Mouse (Mus musculus) spleen, adult 10 weeks (tissue): ENCODE results near the gene Gm9903. TPM values are rescaled to one million over a fixed set of nuclear protein-coding genes. Genes with fewer than 3 reads are reported as not detected.

Experiments used
- polyA plus RNA-seq: library from polyadenylated mRNA; stranded (reverse); fragments of 350-450 nt; fragmentation: Illumina TruSeq; extraction: RNeasy Lipid Tissue Mini Kit (QIAGEN cat#74804); gene quantifications from one replicate; pipeline ENCODE4 v1.2.3, GENCODE M21; 2015; ENCODE audit warnings: low replicate concordance; ENCODE audit not compliant: insufficient read depth

Gene Gm9903
- 0.70 TPM for polyA plus RNA-seq

DNA sequence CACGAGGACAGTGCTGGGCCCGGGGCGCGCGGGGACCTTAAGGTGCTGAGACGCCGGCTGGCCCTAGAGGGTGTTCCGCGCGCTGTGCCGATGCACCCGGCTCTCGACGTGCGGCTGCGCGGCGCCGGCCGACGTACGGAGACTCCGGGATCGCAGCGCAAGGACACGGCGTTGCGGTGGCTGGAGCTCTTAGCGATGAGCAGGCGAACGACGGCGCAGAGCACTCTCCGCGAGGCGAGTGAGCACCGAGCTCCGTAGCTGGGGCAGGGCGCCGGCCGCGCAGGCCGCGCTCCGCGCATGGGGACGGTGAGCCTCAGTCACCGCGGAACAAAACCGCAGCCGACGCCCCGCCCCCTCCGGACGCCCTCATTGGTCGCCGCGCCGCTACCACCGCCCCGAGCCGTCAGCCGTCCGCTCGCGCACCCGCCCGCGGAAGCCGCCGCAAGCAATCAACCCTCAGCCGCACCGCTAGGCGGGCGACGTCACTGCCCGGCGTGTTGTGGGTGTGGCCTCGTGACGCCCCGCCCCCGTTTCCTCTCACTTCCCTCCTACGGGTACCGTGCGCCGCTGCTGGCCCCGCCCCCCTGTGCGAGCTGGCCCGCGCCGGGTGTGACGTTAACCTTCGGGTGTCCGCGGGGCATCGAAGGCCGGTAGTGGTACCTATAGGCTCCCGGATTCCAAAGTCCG lies at the start of gene Gm9903, which contains the start of gene Fam53a:
Gene Gm9903 (plus strand): TSS at position 625 of the 687 bp plus-strand sequence.
Gene Fam53a (minus strand): TSS at position 335 of the 687 bp plus-strand sequence.

DNA sequence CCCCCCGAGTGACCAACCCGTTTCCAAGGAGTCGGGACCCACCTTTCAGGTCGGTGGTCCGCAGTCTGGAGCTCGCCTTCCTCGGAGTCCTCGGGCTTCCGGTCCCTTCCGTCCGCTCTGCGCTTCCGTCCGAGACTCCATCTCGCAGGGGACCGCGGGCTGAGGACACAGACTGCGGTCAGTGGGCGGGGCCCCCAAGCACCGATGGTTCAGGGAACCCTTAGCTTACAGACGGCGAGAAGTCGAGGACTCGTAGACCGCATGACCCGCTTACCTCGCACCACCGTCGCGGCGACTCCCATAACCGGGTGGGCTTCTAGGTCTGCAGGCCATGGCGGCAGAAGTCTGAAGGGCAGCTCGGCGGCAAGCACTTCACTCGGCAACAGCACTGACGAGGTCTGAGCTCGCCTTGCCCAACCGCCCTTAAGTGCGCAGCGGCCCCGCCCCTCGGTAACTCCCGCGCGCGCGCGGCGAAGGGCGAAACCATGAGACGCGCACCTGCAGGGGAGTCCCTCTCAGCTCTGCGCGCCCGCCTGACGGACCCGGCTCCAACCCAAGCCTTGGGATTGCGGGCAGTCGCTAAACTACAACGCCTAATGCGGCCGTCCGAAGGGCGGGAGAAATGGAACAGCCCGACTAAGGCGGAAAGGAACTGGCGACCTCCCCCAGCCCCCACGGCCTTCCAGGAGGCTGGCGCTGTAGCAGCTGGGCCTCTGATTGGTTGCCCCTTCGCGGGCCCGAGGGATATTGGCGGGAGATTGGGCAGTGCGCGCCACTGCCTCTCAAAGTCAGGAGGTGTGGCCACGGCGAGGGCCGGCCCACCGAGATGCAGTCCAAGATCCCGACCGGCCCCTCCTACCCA lies 22.4 kb downstream of the Gm9903 start, which contains the start of gene Slbp:
Gene Slbp (minus strand): TSS at position 654 of the 862 bp plus-strand sequence.

DNA sequence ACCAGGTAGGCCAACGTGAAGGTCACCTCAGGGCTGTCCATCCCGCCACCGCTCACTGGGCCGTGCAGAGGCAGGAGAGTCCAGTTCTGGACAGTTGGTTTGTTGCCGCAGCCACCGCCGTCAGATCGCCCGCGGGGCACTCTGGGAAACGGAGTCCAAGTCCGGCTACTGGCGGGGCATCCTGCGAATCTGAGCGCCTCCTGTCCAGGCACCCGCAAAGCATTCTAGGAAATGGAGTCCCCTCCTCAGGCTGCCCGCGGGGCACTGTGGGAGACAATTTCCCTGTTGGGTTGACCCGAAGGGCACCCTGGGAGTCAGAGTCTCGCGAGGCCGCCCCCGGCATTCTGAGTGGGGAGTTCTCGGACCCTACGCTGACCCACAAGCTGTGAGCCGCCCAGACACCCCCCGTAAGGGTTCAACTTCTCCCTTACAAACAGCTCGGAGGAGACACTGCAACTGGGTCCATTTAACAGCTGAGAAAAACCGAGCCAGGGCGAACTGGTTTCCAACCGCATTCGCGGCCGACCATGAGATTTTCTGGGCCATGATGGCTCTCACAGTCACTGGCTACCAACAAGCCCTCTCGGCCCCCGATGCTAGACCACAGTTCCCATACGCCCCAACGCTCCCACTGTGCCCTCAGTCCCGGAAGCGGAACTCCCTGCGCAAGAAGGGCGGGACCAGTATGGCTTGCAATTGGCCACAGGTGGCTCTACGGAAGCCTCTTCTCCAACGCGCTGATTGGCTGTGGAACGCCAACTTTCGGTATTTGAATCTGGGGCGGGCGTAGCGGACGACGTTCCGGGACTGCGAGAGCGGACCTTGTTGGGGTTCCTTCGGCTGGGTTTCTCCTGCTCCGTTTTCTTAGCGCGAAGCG lies 28.3 kb downstream of the Gm9903 start, which contains the start of the genes Tacc3 and Tmem129:
Gene Tacc3 (plus strand): TSS at position 342 of the 877 bp plus-strand sequence.
Gene Tmem129 (minus strand): TSS at position 630 of the 877 bp plus-strand sequence.

Other genes starting within 250 kb of the Gm9903 start
- gene Nkx1-1, start 195.9 kb upstream of the Gm9903 start, polyA plus RNA-seq: not detected
- gene Fam53a, start 290 bp upstream of the Gm9903 start, polyA plus RNA-seq: 26.7 TPM
- gene Slbp, start 22.6 kb downstream of the Gm9903 start, polyA plus RNA-seq: 110 TPM
- 29.7 TPM for gene Tacc3, start 28.2 kb downstream of the Gm9903 start, polyA plus RNA-seq
- gene Tmem129, start 28.5 kb downstream of the Gm9903 start, polyA plus RNA-seq: 19.8 TPM
- 9.2 TPM for gene Fgfr3, start 91.7 kb downstream of the Gm9903 start, polyA plus RNA-seq
- 17.3 TPM for gene Letm1, start 152.9 kb downstream of the Gm9903 start, polyA plus RNA-seq
- 53.3 TPM for gene Nsd2, start 190.8 kb downstream of the Gm9903 start, polyA plus RNA-seq